Mouse (Mus musculus) C2C12 (cell line): ENCODE results near the gene Adam10.

ENCODE experiments used
- CTCF ChIP-seq: IDR thresholded peaks from one replicate; pipeline ENCODE4 v1.5.1; 2011; ENCODE audit not compliant: control insufficient read depth, insufficient read depth, insufficient read length
- FOSL1 ChIP-seq: IDR thresholded peaks from one replicate; pipeline ENCODE4 v1.8.0; 2011; ENCODE audit warnings: mild to moderate bottlenecking, low read length; ENCODE audit not compliant: poor library complexity, insufficient read depth, severe bottlenecking
- MAX ChIP-seq: IDR thresholded peaks from one replicate; pipeline ENCODE4 v1.6.1; 2011; ENCODE audit warnings: mild to moderate bottlenecking, control low read depth
- USF1 ChIP-seq: IDR thresholded peaks from one replicate; pipeline ENCODE4 v1.6.1; 2011; ENCODE audit warnings: low read depth, mild to moderate bottlenecking, control low read depth, moderate library complexity

- no peak for TF ChIP-seq CTCF
- no peak for TF ChIP-seq USF1
- TF ChIP-seq FOSL1: no peak
- TF ChIP-seq MAX: no peak
These were observed 138.0 kb downstream of the Adam10 start for GRCm38 (mm10) chr9:70816701-70817305.
